Mouse (Mus musculus) olfactory bulb, adult 2 months (tissue): ENCODE results near the gene Chpf.

Experiments
- CTCF ChIP-seq: fragments of 200-500 bp; IDR thresholded peaks from 2 replicates; pipeline ENCODE4 v1.5.1; 2012; ENCODE audit warnings: low read depth, mild to moderate bottlenecking, low read length, moderate library complexity; ENCODE audit not compliant: insufficient read depth
- POLR2A ChIP-seq: fragments of 200-500 bp; IDR thresholded peaks from 2 replicates; pipeline ENCODE4 v1.6.1; 2012; ENCODE audit warnings: mild to moderate bottlenecking, low read depth, low read length, moderate library complexity; ENCODE audit not compliant: insufficient read depth

DNA sequence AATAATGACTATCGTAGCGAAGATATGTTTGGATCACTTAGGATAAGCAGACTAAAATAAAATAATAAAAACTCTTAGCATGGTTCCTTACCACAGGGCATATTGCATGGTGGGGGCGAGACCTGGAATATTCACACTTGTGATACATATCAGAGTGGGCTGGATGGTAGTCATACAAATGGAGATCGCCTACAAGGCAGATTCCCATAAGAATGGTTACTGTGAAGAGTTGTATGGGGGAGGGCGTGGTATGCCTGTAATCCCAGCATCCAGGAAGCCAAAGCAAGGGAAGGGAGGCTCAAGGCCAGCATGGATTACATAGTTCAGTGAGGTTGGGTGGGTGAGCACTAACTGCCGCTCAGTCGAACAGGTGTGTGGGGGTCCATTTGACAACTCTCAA lies 1.6 kb upstream of the Chpf start:
- TF ChIP-seq CTCF (no peak), POLR2A (no peak)
